Mouse (Mus musculus) mature B cell (primary cell): Measurements from ENCODE around the gene Smarcd1.

ENCODE experiments used
- in situ Hi-C: fragments of 300-500 bp; cut with MboI; formaldehyde crosslinking; loops from 2 replicates; pipeline ENCODE4 v1.14.3; 2019

The Smarcd1 gene

DNA sequence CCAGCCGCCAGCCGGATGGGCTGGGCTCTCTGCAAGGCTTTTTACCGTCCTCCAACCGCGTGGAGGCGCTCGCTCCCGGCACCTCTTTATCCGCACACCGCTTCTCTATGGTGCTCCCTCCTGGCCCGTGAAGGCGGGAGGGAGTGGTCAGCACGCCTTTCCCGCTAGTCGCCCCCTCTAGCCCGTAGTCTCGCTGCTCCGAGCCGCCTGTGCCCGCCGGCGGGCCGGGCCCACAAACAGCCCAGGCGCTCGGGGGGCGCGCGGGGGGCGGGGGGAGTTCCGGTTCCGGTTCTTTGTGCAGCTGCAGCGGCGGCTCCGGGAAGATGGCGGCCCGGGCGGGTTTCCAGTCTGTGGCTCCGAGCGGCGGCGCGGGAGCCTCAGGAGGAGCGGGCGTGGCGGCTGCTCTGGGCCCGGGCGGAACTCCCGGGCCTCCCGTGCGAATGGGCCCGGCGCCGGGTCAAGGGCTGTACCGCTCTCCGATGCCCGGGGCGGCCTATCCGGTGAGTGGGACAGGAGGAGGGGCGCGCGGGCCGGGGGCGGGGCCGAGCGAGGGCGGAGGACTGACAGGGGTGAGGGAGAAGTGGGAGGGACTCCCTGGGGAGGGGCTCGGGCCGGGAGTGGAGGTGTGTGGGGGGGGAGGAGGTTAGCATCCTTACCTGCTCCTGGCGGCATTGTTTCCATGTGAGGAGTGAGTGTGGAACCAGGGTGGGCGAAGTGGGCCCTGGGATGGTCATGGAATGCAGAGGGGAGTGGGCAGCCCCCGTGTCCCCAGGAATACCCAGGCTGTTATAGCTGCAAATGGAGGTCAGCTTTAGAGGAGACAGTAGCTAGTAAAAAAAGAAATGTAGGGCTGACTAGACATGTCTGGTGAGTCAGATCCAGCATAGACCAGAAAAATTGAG is at the start of gene Smarcd1:
TSS of gene Smarcd1 (plus strand) at position 131 of the 902 bp plus-strand sequence.
- in situ Hi-C loops = no loop called here

DNA sequence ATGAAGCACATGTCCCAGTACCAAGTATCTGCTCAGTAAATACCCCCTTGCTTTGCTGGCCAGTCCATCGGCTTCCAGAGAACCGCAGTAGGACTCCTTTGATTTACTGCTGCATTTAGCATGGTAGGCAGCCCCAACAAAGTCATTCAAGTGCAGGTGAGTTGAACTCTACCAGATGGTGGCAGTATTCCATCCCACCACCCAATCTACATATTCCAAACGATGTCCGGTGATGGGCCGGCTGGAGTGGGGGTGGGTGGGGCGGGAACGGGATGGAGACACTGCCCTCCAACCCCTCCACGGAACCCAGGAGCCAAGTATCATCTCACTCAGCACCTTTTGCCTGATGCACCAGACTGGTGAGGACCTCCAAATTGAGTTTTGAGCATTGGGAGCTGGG is 48.6 kb upstream of the Smarcd1 start:
- in situ Hi-C loops = no loop called here

DNA sequence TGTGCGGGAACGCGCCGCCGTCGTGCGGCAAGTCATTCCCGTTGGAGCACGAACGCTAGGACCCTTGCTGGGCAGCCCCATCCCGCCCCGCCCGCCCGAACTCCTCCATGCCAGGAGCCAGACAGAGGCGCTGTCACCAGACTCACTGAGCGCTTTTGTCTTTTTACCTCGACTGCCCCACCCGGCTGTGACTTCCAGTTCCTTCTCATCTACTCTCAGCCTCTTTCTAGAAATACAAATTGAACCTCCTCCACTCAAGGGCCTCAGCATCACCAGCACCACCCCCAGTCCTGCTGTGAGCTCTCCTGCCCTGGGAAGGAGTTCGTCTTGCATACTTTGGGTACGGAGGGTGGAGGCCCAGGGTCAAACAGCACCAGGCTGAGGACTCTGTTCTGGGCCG is 48.1 kb upstream of the Smarcd1 start:
- in situ Hi-C loops = no loop called here

DNA sequence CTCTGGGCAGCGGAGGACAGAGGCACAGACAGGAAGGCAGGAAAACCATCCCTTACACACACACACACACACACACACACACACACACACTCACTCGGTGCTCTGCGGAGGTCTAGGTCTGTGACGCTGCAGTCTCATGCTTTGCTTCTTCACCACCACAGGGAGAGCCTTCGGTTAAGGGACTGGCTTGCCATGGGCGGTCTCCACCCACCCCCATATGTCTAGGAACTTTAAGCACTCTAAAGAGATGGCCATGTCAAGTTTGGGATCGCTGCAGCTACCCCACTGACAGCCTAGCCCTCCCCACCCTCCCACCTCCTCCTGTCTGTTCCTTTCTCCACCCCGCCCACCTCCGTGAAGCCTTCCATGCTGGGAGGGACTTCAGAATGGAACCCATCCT is 46.0 kb upstream of the Smarcd1 start:
- in situ Hi-C loops = no loop called here

DNA sequence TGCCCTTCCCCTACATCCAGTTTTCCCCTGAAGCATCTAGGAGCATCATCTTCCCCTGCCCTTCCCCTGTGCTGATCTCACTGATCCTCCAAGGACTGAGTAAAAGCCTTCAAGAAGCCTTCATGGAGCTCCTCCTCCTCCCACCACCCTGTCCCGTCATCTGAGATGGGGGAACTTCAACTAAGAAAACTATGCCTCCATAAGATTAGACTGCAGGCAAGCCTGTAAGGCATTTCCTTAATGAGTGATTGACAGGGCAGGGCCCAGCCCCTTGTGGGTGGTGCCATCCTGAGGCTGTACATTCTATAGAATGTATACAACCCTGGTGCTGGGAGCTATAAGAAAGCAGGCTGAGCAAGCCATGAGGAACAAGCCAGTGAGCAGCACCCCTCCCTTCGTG is 43.5 kb upstream of the Smarcd1 start:
- in situ Hi-C loops = no loop called here

DNA sequence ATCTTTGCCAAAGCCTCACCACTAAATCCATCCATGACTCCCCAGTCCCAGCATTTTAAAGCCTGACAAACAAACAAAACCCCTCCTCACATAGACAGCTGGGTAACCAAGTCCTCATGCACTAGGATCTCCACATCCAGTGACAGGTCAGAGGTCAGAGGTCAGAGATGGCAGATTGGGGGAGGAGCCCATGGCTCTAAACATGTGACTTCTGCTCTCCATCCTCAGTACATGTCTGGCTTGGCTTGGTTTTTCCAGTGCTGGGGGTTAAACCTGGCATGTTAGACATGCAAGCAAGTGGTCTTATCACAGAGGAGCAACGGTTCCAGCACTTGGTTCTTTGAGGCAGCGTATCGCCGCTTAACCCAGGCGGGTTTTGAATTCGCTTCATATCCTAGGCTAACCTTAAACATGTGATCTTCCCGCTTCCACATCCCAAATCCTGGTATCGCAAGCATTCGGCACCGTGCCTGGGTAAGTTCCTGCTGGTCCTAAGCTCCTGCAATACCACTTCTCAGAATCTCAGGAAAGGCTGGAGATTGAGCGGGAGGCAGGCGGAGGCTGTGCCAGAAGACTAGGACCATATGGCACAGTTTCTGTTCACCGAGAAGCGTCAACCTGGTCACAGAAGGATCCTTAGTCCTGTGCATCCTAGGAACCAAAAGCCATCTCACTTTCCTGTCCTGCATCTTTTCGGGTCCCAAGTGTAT is 40.7 kb upstream of the Smarcd1 start:
- in situ Hi-C loops = no loop called here

DNA sequence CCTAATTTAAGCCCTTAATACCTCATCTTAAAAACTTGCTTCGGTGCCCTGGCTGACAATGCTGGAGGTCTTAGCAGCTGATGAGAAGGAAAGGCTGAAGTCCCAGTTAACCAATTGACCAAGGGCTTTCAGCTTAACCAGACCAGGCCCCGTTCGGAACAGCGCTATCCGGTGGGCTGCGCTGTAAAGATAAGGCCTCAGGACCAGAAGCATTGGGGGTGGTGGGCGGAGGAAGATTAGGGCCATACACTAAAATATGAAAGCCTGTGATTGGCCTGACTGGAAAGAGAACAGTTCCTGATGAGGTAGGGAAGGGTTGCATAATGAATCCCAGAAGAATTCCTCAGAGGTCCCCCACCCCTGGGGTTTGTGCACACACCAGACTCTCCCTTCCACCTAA is 39.6 kb upstream of the Smarcd1 start:
- in situ Hi-C loops = no loop called here

DNA sequence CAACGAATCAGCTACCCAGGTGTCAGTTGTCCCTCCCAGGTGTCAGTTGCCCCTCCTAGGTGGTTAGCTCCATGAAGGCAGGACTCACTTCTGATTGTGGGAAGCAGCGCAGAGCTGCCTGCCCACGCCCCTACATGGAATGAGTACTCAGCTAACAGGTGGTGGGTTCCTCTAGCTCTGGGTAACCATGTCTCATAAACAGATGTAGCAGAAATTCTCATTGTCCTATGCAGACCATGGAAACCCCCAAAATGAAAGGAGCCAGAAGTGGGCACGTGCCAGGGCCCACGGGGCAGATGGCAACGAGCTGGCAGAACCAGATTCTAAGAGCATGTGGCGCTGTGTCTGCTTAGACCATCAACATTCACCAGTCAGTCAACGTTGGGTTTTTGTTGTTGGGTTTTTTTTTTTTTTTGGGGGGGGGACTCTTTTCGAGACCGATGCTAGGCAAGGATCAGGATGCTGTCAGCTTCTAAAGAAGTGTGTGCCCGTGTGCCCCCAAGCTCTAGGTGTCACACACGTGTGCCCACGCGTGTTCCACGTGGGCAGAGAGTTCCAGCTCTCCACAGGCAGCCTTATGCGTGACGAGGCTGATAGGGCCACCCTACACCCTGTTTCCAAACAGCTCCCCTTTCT is 37.8 kb upstream of the Smarcd1 start:
- in situ Hi-C loops = no loop called here

DNA sequence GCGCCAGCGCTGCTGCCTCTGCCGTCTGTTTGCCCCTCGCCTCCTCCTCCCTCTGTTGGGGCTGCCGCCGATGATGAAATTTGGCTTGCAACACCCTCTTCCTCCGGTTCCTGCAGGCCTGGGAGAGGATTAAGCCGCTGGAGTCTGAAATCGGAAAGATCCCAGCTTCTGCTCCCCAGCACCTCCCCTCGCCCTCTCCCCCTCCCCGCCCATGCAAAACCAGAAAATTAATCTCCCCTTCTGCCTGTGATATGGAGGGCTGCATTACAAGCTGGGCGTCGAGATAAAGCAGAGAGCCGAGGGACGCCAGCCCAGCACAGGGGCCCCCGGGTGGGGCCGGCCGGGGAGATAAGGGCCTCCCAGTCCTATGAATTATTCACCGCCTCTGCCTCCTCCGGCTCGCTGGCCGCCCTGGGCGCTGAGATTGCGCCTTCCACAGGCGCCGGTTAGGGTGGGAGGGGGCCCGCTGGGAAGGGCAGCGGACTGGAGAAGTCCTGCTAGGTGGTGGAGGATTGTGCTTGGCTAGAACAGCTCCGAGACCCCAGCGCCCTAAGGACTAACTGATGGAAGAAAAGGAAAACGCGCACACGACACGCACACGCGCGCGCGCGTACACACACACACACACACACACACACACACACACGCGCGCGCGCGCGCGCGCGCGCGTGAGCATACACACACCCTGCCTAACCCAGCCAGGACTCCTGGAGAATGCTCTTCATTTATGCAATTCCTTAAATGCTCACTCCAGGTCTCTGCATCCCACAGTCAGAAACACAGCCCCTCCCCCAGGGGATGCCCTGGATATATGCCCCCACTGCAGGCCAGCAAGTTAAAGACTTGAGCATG is 37.1 kb upstream of the Smarcd1 start:
- in situ Hi-C loops = no loop called here

DNA sequence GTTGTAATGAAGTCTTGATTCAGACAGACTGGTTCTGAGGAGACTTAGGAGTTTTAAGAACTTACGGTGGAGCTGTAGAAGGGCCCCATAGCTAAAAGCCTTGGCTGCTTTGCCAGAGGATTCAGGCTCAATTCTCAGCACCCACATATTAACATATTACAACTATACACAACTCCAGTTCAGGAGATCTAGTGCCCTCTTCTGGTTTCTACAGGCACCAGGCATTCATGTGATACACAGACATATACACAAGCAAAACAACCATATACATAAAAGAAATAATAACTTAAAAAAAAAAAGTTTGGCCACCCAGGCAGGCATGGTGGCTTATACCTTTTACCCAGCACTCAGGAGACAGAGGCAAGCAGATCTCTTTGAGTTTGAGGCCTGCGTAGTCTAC is 34.4 kb upstream of the Smarcd1 start:
- in situ Hi-C loops = no loop called here

DNA sequence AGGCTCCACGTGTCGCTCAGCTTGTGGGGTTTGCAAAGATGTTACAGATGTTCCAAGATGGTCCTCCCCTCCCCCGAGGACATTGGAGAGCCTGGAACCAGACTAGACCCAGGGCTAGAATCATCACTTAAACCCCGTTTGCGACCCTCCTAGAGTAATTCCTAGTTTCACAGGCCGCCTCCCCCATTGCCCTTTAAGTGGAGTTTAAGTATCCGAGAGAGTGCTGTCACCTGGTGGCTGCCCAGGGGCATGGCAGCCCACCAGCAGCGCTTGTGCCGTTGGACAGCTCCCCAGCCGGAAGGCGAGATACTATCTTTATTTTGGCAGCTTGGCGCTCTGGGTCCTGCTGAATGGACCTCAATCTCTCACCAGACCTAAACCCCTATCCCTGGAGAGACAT is 33.0 kb upstream of the Smarcd1 start:
- in situ Hi-C loops = no loop called here

DNA sequence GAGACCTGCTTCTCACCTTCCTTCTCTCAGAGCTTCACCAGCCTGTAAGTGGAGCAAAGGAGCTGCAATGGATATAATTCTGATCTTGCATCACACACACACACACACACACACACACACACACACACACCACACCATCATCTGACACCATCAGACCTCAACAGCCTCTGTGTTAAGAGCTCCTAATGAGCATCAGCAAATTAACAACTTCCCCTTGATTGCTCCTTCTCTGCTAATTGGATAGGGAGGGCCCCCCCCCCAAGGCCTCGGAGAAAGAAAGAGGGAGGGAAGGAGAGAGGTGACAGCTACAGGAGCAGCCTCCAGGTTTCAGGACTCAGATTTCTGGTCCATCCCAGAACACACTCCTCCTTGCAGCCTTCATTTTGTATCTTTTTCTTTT is 32.5 kb upstream of the Smarcd1 start:
- in situ Hi-C loops = no loop called here

DNA sequence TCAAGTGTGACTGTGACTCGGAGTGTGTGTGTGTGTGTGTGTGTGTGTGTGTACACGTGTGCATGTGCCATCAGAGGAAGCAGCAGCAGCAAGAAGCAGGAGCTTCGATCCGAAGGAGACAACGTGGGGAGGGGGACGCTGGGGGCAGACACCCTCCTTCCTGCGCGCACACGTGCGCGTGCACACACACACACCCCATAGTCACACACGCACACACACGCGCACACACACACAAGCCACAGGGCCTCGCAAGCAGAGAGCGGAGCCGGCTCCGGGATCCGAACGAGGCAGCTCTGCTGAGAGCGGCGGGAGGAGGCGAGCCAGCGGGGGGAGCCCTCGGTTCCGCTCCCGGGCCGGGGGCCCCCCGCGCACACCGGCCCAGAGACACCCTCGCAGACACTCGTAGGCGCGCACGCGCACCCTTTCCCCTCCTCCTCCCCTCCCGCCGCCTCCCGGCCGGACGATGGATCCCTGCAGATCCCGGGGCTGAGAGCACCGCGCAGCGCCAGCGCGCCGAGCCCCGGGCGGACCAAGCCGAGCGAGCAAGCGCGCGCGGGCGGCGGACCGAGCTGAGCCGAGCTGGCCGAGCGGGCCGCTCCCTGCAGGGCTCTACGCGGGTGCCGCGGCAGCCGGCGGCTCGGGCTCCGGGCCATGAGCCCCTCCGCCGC is 31.6 kb upstream of the Smarcd1 start, which contains the start of gene Asic1:
TSS of gene Asic1 (plus strand) at position 215 of the 668 bp plus-strand sequence.
- in situ Hi-C loops = no loop called here

DNA sequence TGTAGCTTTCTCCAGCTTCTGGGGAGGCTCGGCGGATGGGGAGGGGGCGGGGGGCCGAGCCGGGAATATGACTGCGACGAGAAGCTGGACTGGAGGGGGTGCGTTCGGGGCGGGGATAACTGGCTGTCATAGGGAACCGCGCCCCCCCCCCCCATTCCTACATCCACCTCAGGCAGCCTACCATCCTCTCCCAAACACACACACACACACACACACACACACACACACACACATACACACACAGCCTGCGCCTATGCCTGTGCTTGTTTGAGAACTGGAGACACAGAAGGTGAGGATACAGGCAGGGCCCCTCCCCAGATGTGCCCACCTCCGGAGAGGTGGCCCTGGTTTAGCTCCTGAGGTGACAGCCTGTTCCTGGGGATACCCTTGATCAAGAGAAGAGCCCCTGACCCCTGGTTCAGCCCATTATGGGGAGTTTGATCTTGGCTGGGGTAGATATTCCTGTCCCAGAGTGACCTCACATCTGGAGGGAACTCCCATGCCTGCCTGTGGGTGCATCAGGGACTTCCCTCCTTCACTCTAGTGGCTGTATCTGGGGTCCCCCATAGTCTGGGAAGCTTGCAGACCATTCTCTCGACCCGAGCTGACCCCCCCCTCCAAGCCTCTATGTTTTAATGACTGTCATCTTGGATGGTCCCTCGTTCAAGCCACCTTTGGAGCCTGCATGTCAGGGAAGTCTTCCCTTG is 30.8 kb upstream of the Smarcd1 start:
- in situ Hi-C loops = no loop called here

DNA sequence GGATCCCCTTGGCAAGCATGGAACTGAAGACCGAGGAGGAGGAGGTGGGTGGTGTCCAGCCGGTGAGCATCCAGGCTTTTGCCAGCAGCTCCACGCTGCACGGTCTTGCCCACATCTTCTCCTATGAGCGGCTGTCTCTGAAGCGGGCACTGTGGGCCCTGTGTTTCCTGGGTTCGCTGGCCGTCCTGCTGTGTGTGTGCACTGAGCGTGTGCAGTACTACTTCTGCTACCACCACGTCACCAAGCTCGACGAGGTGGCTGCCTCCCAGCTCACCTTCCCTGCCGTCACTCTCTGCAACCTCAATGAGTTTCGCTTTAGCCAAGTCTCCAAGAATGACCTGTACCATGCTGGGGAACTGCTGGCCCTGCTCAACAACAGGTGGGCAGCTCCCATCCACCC is 30.1 kb upstream of the Smarcd1 start:
- in situ Hi-C loops = no loop called here

DNA sequence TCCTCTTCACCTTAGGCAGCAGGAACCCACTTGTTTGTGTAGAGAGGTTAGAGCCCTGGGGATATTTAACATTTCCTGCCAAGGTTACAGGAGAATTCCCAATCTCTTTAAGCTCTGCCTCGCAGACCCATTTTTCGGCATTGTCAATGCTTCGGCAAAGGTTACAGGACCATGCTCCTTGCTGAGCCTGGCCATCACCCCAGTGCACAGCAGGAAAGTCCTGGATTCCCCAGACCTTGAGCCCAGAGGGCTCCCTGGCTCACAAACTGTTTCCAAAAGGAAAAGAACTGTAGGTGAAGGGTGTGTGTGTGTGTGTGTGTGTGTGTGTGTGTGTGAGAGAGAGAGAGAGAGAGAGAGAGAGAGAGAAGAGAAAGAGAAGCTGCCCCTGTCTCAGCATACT is 27.1 kb upstream of the Smarcd1 start:
- in situ Hi-C loops = no loop called here

DNA sequence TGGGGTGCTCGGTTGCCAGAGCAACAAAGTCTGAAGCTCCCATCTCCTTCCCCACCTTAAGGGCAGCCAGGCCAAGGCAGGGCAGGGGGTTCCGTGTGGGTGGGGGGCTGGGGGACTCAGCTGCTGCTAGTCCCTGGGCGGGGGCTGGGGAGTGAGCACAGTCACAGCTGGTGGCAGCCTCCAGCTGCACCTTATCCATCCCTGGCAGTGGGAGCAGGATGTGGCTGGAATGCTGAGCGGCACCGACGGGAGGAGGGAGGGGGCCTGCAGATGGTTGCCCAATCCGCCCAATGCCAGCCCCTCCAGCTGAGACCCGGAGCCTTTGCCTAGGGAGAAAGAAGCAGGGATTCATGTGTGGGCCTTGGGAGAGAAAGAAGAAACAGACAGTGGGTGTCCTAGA is 24.8 kb upstream of the Smarcd1 start:
- in situ Hi-C loops = no loop called here

DNA sequence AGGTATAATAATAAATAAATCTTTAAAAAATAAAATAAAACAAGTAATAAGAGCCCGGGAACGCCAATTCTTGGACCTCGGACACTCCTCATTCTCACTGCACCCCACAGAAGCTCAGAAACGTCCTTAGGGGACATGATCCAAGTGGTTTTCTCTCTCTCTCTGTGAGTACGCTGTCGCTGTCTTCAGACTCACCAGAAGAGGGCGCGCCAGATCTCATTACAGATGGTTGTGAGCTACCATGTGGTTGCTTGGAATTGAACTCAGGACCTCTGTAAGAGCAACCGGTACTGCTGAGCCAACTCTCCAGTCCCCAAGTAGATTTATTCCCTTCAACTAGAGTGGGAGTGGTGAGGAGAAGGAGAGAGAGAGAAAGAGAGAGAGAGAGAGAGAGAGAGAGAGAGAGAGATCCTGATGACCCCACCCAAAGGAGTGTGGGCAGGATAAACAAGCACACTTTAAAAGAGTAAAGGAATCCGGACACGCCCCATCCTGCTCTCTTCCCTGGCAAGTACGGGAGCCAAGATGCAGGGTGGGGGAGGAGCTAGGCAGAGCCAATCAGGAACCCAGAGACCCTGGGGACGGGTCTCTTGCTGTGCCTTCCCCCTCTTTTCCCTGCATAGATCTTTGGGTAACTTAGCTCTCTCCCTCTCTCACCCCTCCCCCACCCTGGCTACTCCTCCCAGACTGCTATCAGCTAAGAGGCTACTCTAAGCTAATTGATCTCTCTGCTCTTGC is 23.7 kb upstream of the Smarcd1 start:
- in situ Hi-C loops = no loop called here

DNA sequence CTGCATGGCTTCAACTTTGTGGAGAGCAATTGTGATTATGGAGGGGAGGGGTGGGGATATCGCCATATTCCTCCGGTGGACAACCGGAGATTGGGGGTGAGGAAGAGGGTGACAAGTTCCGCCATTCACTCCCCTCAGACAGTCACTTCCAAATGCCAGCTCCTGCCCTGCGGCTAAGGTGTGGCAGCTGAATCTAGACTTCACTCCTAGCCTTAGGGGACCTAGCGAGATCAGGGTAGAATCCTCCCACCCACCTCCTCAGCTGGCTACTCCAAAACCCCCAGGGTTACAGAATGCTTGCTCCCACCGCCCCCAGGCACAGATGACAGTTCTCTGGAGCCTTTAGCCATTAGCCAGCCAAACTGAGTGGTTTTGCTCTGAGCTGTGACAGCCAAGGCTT is 22.9 kb upstream of the Smarcd1 start:
- in situ Hi-C loops = no loop called here

DNA sequence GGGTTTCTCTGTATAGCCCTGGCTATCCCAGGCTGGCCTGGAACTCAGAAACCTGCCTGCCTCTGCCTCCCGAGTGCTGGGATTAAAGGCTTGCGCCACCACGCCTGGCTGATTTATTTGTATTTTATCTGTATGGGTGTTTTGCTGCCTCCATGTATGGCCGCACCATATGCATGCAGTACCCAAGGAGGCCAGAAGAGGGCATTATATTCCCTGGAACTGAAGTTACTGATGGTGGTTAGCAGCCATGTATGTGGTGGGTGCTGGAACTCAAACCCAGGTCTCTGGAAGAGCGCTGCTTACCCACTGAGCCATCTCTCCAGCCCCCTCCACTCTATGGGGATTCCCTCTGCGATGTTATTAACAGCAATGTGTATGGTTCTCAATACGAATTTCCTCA is 19.0 kb upstream of the Smarcd1 start:
- in situ Hi-C loops = no loop called here
